Mouse (Mus musculus) liver, postnatal 0 days (tissue): ENCODE measurements around the gene St6galnac4.

Experiments
- CTCF ChIP-seq: sonication (generic); IDR thresholded peaks from 2 replicates; pipeline ENCODE4 v1.5.1; 2016; ENCODE audit warnings: antibody characterized with exemption, low read depth
- EP300 ChIP-seq: IDR thresholded peaks from 2 replicates; pipeline ENCODE4 v1.6.1; 2016; ENCODE audit warnings: antibody characterized with exemption, low read depth, mild to moderate bottlenecking

DNA sequence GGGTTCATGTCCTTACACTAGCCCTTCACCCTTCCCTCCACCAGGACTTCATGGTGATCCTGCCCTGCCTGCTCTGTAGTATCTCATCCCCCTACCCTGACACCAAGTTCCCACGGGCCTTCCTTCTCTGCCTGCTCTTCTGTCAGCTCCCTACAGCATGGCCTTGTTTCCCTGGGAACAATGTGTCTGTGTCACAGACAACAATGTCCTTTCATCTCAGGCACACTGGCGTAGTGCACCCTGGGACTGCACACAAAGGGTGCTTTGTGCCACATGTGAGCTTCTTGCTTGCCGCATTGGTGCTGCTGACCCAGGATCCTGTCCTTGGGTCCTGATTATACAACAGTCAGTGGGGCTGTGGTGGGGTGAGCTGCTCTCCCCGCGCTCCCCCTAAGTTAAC is 27.3 kb upstream of the St6galnac4 start:
- TF ChIP-seq CTCF = no peak
- no peak for TF ChIP-seq EP300
